Mouse (Mus musculus): Measurements from ENCODE around the gene Myh11.

The Myh11 gene

GRCm38 (mm10) chr16:14291223-14291622 lies at the start of gene Myh11:
Gene Myh11 (minus strand): TSS chr16:14291372.
- DNase-seq = no peak

- no peak for DNase-seq
These were observed 37.0 kb upstream of the Myh11 start for GRCm38 (mm10) chr16:14328156-14328555.

GRCm38 (mm10) chr16:14320494-14320893 lies 29.3 kb upstream of the Myh11 start:
- no peak for DNase-seq

GRCm38 (mm10) chr16:14319681-14320080 lies 28.5 kb upstream of the Myh11 start:
- no peak for DNase-seq

- peak; percentile 92 to 94 for DNase-seq
These were observed 26.0 kb upstream of the Myh11 start, which contains the start of gene Fopnl for GRCm38 (mm10) chr16:14316884-14317876. Gene Fopnl (minus strand): TSS chr16:14317405.

GRCm38 (mm10) chr16:14312914-14313313 lies 21.7 kb upstream of the Myh11 start:
- no peak for DNase-seq

GRCm38 (mm10) chr16:14311371-14311770 lies 20.2 kb upstream of the Myh11 start:
- DNase-seq = no peak

- DNase-seq = no peak
These were observed 18.7 kb upstream of the Myh11 start for GRCm38 (mm10) chr16:14309833-14310232.

- no peak for DNase-seq
These were observed 17.3 kb upstream of the Myh11 start for GRCm38 (mm10) chr16:14308245-14309073.

- no peak for DNase-seq
These were observed 16.2 kb upstream of the Myh11 start for GRCm38 (mm10) chr16:14307373-14307772.

- DNase-seq = no peak
These were observed 15.3 kb upstream of the Myh11 start for GRCm38 (mm10) chr16:14306451-14306850.

GRCm38 (mm10) chr16:14304791-14305190 lies 13.6 kb upstream of the Myh11 start:
- no peak for DNase-seq

- DNase-seq = no peak
These were observed 12.5 kb upstream of the Myh11 start for GRCm38 (mm10) chr16:14303676-14304075.

GRCm38 (mm10) chr16:14303148-14303547 lies 12.0 kb upstream of the Myh11 start:
- DNase-seq = no peak

GRCm38 (mm10) chr16:14298461-14298860 lies 7.3 kb upstream of the Myh11 start:
- no peak for DNase-seq

- no peak for DNase-seq
These were observed 6.6 kb upstream of the Myh11 start for GRCm38 (mm10) chr16:14297746-14298145.

- DNase-seq = no peak
These were observed 6.0 kb upstream of the Myh11 start for GRCm38 (mm10) chr16:14297137-14297536.

GRCm38 (mm10) chr16:14296544-14297124 lies 5.5 kb upstream of the Myh11 start:
- DNase-seq = no peak

GRCm38 (mm10) chr16:14295291-14295690 lies 4.1 kb upstream of the Myh11 start:
- no peak for DNase-seq

GRCm38 (mm10) chr16:14292205-14293199 lies 1.3 kb upstream of the Myh11 start:
- DNase-seq = no peak

GRCm38 (mm10) chr16:14272374-14272965 lies 18.7 kb downstream of the Myh11 start:
- DNase-seq = no peak
